20 mouse cellular contexts compared by ENCODE assay signal in genomic region chr14:117650141-117650540, GRCm38 (mm10).
A peak's percentile ranks its signal among the peaks of the same experiment; 100 is the strongest.
DNase-seq lines count a peak whose midpoint lies in the region; ATAC-seq and TF ChIP-seq lines count a peak whose summit lies in the region.
"Had no signal": no experiment of that assay in that cellular context is flagged by ENCODE, and none has a peak within 500 bp of the region (broad histone marks: within the 10 kb centered on the region; RNA-seq: fewer than 3 reads in every experiment).

No protein-coding gene starts in this region.

- no peaks in the 10 kb centered on the region for H3K27me3 ChIP-seq in stomach, embryonic 14.5 days (ENCODE audit: control insufficient read depth, insufficient read depth, low read length)
- no peaks in the 10 kb centered on the region for H3K27me3 ChIP-seq in stomach, postnatal 0 days (ENCODE audit: control insufficient read depth, insufficient read depth, low read length)
- H3K27me3 ChIP-seq in kidney, embryonic 15.5 days = no peaks in the 10 kb centered on the region
- H3K27me3 ChIP-seq in hindbrain, embryonic 12.5 days = no peaks in the 10 kb centered on the region
- H3K27me3 ChIP-seq: CH12.LX; embryonic facial prominence, embryonic 12.5 days; forebrain, embryonic 15.5 days; Patski had no signal

- H3K9ac ChIP-seq in stomach, embryonic 14.5 days (replicated peaks; ENCODE audit: low read depth, low read length) = no peak overlapping the region
- no peak overlapping the region for H3K9ac ChIP-seq in stomach, postnatal 0 days (ENCODE audit: low read length)
- H3K9ac ChIP-seq in kidney, embryonic 15.5 days = no peak overlapping the region
- H3K9ac ChIP-seq in hindbrain, embryonic 12.5 days = no peak overlapping the region
- H3K9ac ChIP-seq: embryonic facial prominence, embryonic 12.5 days; forebrain, embryonic 15.5 days had no signal

- peak overlapping the region; percentile 27; the same call in 1 of the 2 replicates for H3K27ac ChIP-seq in stomach, embryonic 14.5 days (ENCODE audit: low read length)
- no peak overlapping the region for H3K27ac ChIP-seq in stomach, postnatal 0 days (replicated peaks)
- H3K27ac ChIP-seq in kidney, embryonic 15.5 days = no peak overlapping the region
- H3K27ac ChIP-seq in hindbrain, embryonic 12.5 days = no peak overlapping the region
- H3K27ac ChIP-seq: embryonic facial prominence, embryonic 12.5 days; forebrain, embryonic 15.5 days had no signal

- no peak for TF ChIP-seq EP300 in stomach, postnatal 0 days (optimal IDR thresholded peaks at IDR 0.05)

- no peaks in the 10 kb centered on the region for H3K4me1 ChIP-seq in stomach, embryonic 14.5 days (ENCODE audit: control insufficient read depth, insufficient read depth, low read length)
- no peaks in the 10 kb centered on the region for H3K4me1 ChIP-seq in stomach, postnatal 0 days (replicated peaks; ENCODE audit: control insufficient read depth, insufficient read depth)
- H3K4me1 ChIP-seq in kidney, embryonic 15.5 days = 0 out of 2 replicates have a peak, but pooled peaks cover 3% of the 10 kb centered on the region
- no peaks in the 10 kb centered on the region for H3K4me1 ChIP-seq in hindbrain, embryonic 12.5 days

- no peak for DNase-seq in stomach, postnatal 0 days (ENCODE audit: low spot score)
- peak; percentile 56 for DNase-seq in kidney, postnatal 14 days
- DNase-seq in lung, postnatal 14 days = no peak
- no peak for DNase-seq in right cerebral cortex, postnatal 4 days
- DNase-seq: adrenal gland, postnatal 14 days; cerebellum, adult 11-12 months; cerebellum, adult 9-10 months; cerebellum, postnatal 25 days; gastrocnemius, postnatal 36 days; heart, adult 11 months; heart, postnatal 10 days; heart, postnatal 4 days had no signal

- H3K36me3 ChIP-seq in stomach, embryonic 14.5 days (ENCODE audit: control insufficient read depth, insufficient read depth, low read length) = no peaks in the 10 kb centered on the region
- no peaks in the 10 kb centered on the region for H3K36me3 ChIP-seq in stomach, postnatal 0 days (ENCODE audit: control insufficient read depth, insufficient read depth, low read length)
- H3K36me3 ChIP-seq in kidney, embryonic 15.5 days = no peaks in the 10 kb centered on the region
- H3K36me3 ChIP-seq in hindbrain, embryonic 12.5 days = no peaks in the 10 kb centered on the region
- H3K36me3 ChIP-seq: embryonic facial prominence, embryonic 12.5 days; forebrain, embryonic 15.5 days had no signal

- no peaks in the 10 kb centered on the region for H3K9me3 ChIP-seq in stomach, embryonic 14.5 days (ENCODE audit: control insufficient read depth, low read depth, low read length)
- H3K9me3 ChIP-seq in stomach, postnatal 0 days (ENCODE audit: control insufficient read depth, low read length) = no peaks in the 10 kb centered on the region
- no peaks in the 10 kb centered on the region for H3K9me3 ChIP-seq in kidney, embryonic 15.5 days (replicated peaks)
- no peaks in the 10 kb centered on the region for H3K9me3 ChIP-seq in hindbrain, embryonic 12.5 days (replicated peaks)
- H3K9me3 ChIP-seq: embryonic facial prominence, embryonic 12.5 days; forebrain, embryonic 15.5 days had no signal

- no peak for TF ChIP-seq CTCF in stomach, postnatal 0 days (IDR thresholded peaks at IDR 0.05; ENCODE audit: low read depth)

- no peak overlapping the region for H3K4me2 ChIP-seq in stomach, embryonic 14.5 days (replicated peaks; ENCODE audit: low read depth, low read length)
- no peak overlapping the region for H3K4me2 ChIP-seq in stomach, postnatal 0 days (replicated peaks; ENCODE audit: low read depth)
- no peak overlapping the region for H3K4me2 ChIP-seq in kidney, embryonic 15.5 days
- H3K4me2 ChIP-seq in hindbrain, embryonic 12.5 days (replicated peaks) = no peak overlapping the region
- H3K4me2 ChIP-seq: embryonic facial prominence, embryonic 12.5 days; forebrain, embryonic 15.5 days had no signal

- H3K4me3 ChIP-seq in stomach, embryonic 14.5 days (ENCODE audit: low read depth, low read length) = no peak overlapping the region
- no peak overlapping the region for H3K4me3 ChIP-seq in stomach, postnatal 0 days (ENCODE audit: low read depth, low read length)
- no peak overlapping the region for H3K4me3 ChIP-seq in kidney, embryonic 15.5 days (replicated peaks)
- H3K4me3 ChIP-seq in hindbrain, embryonic 12.5 days = no peak overlapping the region
- H3K4me3 ChIP-seq: embryonic facial prominence, embryonic 12.5 days; forebrain, embryonic 15.5 days had no signal

- 89% methylated on average over 4 of the region's 4 CpGs for WGBS in stomach, embryonic 14.5 days
- 96% methylated on average over 4 of the region's 4 CpGs for WGBS in stomach, postnatal 0 days
- whole genome bisulfite sequencing in kidney, embryonic 15.5 days = 84% methylated on average over 4 of the region's 4 CpGs
- WGBS in hindbrain, embryonic 12.5 days = 93% methylated on average over 4 of the region's 4 CpGs

- no peak for ATAC-seq in stomach, embryonic 14.5 days (ENCODE audit: insufficient number of reproducible peaks, insufficient read depth, low FRiP score, low read depth)
- no peak for ATAC-seq in stomach, postnatal 0 days (ENCODE audit: low FRiP score, low TSS enrichment)
- 0 out of 2 replicates have a peak, but pooled peaks have one; percentile 46 for ATAC-seq in kidney, embryonic 15.5 days (replicated peaks; ENCODE audit: low FRiP score)
- no peak for ATAC-seq in hindbrain, embryonic 12.5 days (ENCODE audit: low FRiP score)
- ATAC-seq: activated CD4-positive, CD25-positive, alpha-beta regulatory T cell, adult 4 months; forebrain, embryonic 15.5 days; Patski had no signal
